Mouse (Mus musculus): ENCODE data around the gene Tnks2.

DNA sequence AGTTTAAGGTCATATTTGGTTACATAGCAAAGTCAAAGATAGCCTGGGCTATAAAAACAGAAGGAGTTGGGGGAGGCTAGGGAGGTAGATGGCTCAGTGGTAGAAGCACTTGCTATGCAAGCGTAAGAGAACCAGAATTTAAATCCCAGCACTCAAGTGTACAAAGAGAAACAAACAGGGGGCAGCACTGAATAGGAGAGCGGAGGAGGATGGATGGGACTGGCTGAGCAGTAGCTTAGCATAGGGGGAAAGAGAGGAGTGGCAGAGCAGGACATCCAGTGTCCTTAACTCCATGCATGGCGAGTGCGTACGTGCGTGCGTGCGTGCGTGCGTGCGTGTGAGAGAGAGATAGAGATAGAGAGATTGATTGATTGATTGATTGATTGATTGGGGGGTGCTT, 9.8 kb downstream of the Tnks2 start:
- TF ChIP-seq CTCF (IDR thresholded peaks at IDR 0.05; ENCODE audit: borderline replicate concordance, control insufficient read depth, extremely low read depth, insufficient read depth, low read length, poor library complexity) (no peak), POLR2A (IDR thresholded peaks at IDR 0.05; ENCODE audit: control insufficient read depth, extremely low read depth, insufficient read depth, low read length, poor library complexity) (no peak)

Data from thymus, adult 2 months (tissue).